Mouse (Mus musculus) liver, embryonic 14.5 days (tissue): ENCODE data around the gene Klhl40. TPM values are rescaled to one million over a fixed set of nuclear protein-coding genes. Genes with fewer than 3 reads are reported as not detected.

Source experiments
- ATAC-seq: fragments of 200-750 bp; cut with Nextera tagmentation; 2 replicates; pipeline ENCODE4 v1.8.0; 2017; ENCODE audit warnings: moderate number of reproducible peaks, mild to moderate bottlenecking, moderate library complexity; ENCODE audit not compliant: insufficient read depth
- DNase-seq, 3 experiments: peaks; one replicate each; pipeline ENCODE4 v3.0.0-alpha.2; 2012 to 2013; ENCODE audit warnings: low read depth in 3 of 3, low spot score in 3 of 3
- H3K27ac ChIP-seq: fragments of 300-500 bp; sonication (generic); 2 replicates; pipeline ENCODE4 v1.5.1; 2014; ENCODE audit warnings: moderate library complexity, mild to moderate bottlenecking, control low read depth, inconsistent platforms
- H3K27me3 ChIP-seq: fragments of 300-500 bp; sonication (generic); 2 replicates; pipeline ENCODE4 v1.6.1; 2014; ENCODE audit warnings: mild to moderate bottlenecking, low read length, moderate library complexity; ENCODE audit not compliant: control insufficient read depth, insufficient read depth
- H3K36me3 ChIP-seq: fragments of 300-500 bp; sonication (generic); replicated peaks from 2 replicates; pipeline ENCODE4 v1.6.1; 2014; ENCODE audit warnings: low read depth; ENCODE audit not compliant: control insufficient read depth, insufficient read depth
- H3K4me1 ChIP-seq, 2 experiments: fragments of 200-500 bp in 1 of 2; fragments of 300-500 bp in 1 of 2; sonication (generic) in 1 of 2; replicated peaks; 2 replicates each; pipeline ENCODE4 v1.6.1; 2012 to 2014; ENCODE audit warnings: antibody characterized with exemption in 1 of 2, inconsistent platforms in 1 of 2, low read length in 1 of 2; ENCODE audit not compliant: control insufficient read depth in 2 of 2, insufficient read depth in 2 of 2
- H3K4me2 ChIP-seq: fragments of 300-500 bp; sonication (generic); 2 replicates; pipeline ENCODE4 v1.6.1; 2014; ENCODE audit warnings: low read depth, mild to moderate bottlenecking, control low read depth, moderate library complexity
- H3K4me3 ChIP-seq, 2 experiments: fragments of 200-500 bp in 1 of 2; fragments of 300-500 bp in 1 of 2; sonication (generic) in 1 of 2; 2 replicates each; pipeline ENCODE4 v1.5.1; 2012 to 2014; ENCODE audit warnings: low read depth in 2 of 2, low read length in 2 of 2, mild to moderate bottlenecking in 2 of 2, control low read depth in 1 of 2, inconsistent platforms in 1 of 2, moderate library complexity in 1 of 2; ENCODE audit not compliant: insufficient read depth in 1 of 2
- H3K9ac ChIP-seq: fragments of 300-500 bp; sonication (generic); replicated peaks from 2 replicates; pipeline ENCODE4 v1.6.1; 2014; ENCODE audit warnings: mild to moderate bottlenecking, control low read depth, moderate library complexity
- H3K9me3 ChIP-seq: fragments of 300-500 bp; sonication (generic); 2 replicates; pipeline ENCODE4 v1.6.1; 2016; ENCODE audit warnings: low read length, mixed read lengths; ENCODE audit not compliant: control insufficient read depth
- CTCF ChIP-seq: IDR thresholded peaks from 2 replicates; pipeline ENCODE4 v1.5.1; 2016; ENCODE audit warnings: antibody characterized with exemption, low read depth, control low read depth
- EP300 ChIP-seq: IDR thresholded peaks from 2 replicates; pipeline ENCODE4 v1.6.1; 2016; ENCODE audit warnings: antibody characterized with exemption, low read depth
- WGBS: fragments of 180-500 bp; shearing (Covaris S2); extraction: QIAGEN DNeasy Blood & Tissue Kit; methylation state at CpG from one replicate; pipeline ENCODE4 v1.1.7; 2014; ENCODE audit not compliant: insufficient replicate concordance; 5-methylcytosine and 5-hydroxymethylcytosine counted together
- polyA plus RNA-seq, 2 experiments: library from polyadenylated mRNA; depleted of rRNA in 1 of 2; stranded (reverse) in 1 of 2; unstranded in 1 of 2; fragments of >200 nt; fragmentation: Nextera tagmentation in 1 of 2; extraction: Ambion mirVana in 1 of 2; gene quantifications; 2 replicates each; pipeline versions ENCODE4 v1.2.1 to v1.2.3; 2012 to 2014

The Klhl40 gene
- polyA plus RNA-seq, 2 experiments, result not detected

DNA sequence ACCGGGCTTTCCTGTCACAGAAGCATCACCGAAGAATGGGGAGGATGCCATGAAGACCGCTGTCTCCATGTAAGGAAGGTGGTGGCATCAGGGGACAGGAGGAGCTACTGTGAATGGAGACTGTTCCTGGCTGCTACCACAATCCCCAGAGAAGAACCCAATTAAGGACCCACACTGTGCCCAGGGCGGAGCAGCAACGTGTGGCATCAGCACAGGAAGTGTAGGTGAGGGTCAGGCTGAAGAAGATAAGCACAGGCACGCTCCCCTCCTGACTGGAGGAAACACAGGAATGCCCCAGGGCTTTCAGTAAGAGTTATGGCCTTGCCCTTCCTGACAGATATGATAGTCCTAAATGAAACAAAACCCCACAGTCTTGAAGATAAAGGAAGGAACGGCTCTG lies 25.3 kb downstream of the Klhl40 start:
- WGBS, result 27% methylated on average over 7 of the region's 7 CpGs
- Histone ChIP-seq H3K4me1 (0 out of 4 replicates have a peak, but pooled peaks cover 0 to 4% of the 10 kb centered on the region in 2 experiments), H3K4me3 (no peak overlapping the region), H3K4me2 (no peak overlapping the region), H3K27ac (no peak overlapping the region), H3K27me3 (no peaks in the 10 kb centered on the region), H3K9ac (no peak overlapping the region), H3K9me3 (no peaks in the 10 kb centered on the region), H3K36me3 (no peaks in the 10 kb centered on the region)
- DNase-seq (no peak), ATAC-seq (no peak)
- TF ChIP-seq EP300 (no peak), CTCF (no peak)

DNA sequence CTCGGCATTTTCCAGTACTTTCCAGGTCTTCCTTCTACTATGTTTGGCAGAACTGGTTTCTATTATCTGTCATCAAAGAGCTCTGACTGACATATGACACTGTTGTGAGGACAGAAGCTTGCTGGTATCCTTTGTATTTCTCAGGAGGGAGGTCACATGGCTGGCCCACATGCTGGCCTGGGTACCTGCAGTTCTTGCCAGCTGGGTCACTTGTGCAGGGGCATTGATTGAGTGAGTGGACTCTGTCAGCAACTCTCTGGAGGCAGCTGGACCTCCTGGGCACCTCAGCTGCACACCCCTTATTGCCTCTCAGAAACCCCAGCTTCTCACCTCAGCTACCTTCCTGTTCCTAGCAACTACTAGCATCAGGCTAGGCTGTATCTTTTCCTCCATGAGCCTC lies 30.1 kb downstream of the Klhl40 start:
- no peaks in the 10 kb centered on the region for H3K36me3 ChIP-seq
- no peak overlapping the region for H3K27ac ChIP-seq
- WGBS, result 59% methylated on average over 1 of the region's 1 CpGs
- no peaks in the 10 kb centered on the region for H3K27me3 ChIP-seq
- no peak for DNase-seq
- H3K9me3 ChIP-seq, result no peaks in the 10 kb centered on the region
- H3K4me1 ChIP-seq, result 0 out of 4 replicates have a peak, but pooled peaks cover 0 to 4% of the 10 kb centered on the region in 2 experiments
- TF ChIP-seq EP300 (no peak), CTCF (no peak)
- ATAC-seq, result no peak
- H3K4me3 ChIP-seq, result no peak overlapping the region
- no peak overlapping the region for H3K9ac ChIP-seq
- no peak overlapping the region for H3K4me2 ChIP-seq

DNA sequence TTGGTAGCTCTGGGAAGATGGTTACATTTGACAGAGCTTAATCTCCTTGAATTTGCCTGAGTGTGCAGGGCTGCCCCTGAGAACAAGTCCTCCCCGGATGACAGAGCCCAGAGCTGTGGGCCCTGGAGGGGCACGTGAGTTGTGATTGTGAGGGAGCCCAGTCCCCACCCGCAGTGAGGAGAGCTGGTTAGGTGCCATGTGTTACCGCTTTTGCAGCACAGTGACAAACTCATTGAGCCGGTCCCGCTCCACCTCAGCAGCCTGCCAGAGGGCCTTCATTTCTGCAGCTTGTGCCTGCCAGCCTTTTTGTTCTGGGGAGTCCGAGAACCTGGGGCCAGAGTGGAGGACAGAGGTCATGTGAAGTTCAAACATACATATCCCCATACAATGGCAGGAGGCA lies 30.5 kb downstream of the Klhl40 start:
- H3K4me1 ChIP-seq, result 0 out of 4 replicates have a peak, but pooled peaks cover 0 to 2% of the 10 kb centered on the region in 2 experiments
- H3K9ac ChIP-seq, result no peak overlapping the region
- H3K9me3 ChIP-seq, result no peaks in the 10 kb centered on the region
- no peaks in the 10 kb centered on the region for H3K27me3 ChIP-seq
- 68% methylated on average over 7 of the region's 7 CpGs for WGBS
- H3K36me3 ChIP-seq, result no peaks in the 10 kb centered on the region
- DNase-seq (no peak), ATAC-seq (no peak)
- no peak overlapping the region for H3K4me2 ChIP-seq
- no peak overlapping the region for H3K4me3 ChIP-seq
- no peak overlapping the region for H3K27ac ChIP-seq
- TF ChIP-seq CTCF (no peak), EP300 (no peak)

DNA sequence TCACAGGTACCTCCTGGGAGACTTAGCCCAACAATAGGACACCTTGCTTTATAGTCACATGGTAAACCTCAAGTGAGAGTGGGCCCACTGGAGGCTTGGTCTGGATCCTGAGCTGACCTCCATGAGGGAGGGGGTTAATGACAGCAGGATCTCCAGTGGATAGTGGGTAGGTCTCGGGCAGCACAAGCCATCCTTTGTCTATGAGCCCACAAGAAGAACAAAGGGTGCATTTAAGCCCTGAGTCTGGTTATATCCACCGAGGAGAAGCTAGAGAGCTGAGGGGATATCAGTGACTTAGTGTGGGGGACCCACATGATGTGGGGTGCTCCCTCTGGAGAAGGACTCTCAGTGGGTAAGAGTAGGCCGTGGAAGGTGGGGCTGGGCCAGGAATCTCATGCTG lies 31.1 kb downstream of the Klhl40 start:
- WGBS, result 56% methylated on average over 3 of the region's 3 CpGs
- Histone ChIP-seq H3K4me1 (no peaks in the 10 kb centered on the region), H3K4me2 (no peak overlapping the region), H3K27me3 (no peaks in the 10 kb centered on the region), H3K9me3 (no peaks in the 10 kb centered on the region), H3K27ac (no peak overlapping the region), H3K4me3 (no peak overlapping the region), H3K36me3 (no peaks in the 10 kb centered on the region), H3K9ac (no peak overlapping the region)
- ATAC-seq, result no peak
- DNase-seq, result no peak
- TF ChIP-seq EP300 (no peak), CTCF (no peak)

DNA sequence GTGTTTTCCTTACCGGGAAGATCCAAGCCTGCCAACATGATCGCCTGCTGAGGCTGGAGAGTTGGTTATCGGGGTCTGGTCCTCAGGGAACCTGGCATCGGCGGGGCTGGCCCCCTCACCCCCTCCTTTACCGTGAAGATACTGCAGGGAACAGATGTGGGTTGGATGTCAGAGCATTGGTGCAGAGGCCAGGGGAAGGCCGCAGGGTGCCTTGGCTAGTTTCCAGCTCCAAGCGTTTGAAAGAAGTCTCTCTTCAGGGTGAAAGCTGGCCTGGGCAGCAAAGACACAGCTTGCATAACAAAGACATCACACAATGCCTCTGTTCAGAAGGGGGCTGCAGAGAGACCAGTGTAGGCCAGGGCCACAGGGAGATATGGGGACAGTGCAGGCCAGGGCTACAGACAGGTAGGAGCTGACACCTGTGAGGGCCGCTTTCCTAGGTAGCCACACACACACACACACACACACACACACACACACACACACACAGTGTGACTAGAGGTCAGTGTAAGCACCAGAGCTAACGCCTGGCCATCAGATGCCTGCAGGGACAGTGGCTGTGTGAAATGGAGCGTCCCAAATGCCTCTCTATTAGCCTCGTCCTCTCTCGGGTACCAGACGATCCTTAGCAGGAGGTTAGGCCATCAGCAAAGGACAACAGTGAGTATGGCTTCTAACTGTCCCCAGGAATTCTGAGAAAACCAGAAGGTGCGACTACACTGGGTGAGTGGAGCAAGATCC lies 32.8 kb downstream of the Klhl40 start:
- no peak overlapping the region for H3K4me2 ChIP-seq

More for the DNA sequence above, 32.8 kb downstream of the Klhl40 start:
- no peak overlapping the region for H3K4me3 ChIP-seq
- H3K27ac ChIP-seq, result no peak overlapping the region
- no peak overlapping the region for H3K9ac ChIP-seq
- ATAC-seq, result no peak
- 51% methylated on average over 15 of the region's 15 CpGs for WGBS
- H3K27me3 ChIP-seq, result no peaks in the 10 kb centered on the region
- no peak for TF ChIP-seq CTCF
- TF ChIP-seq EP300, result no peak
- no peaks in the 10 kb centered on the region for H3K9me3 ChIP-seq
- no peaks in the 10 kb centered on the region for H3K36me3 ChIP-seq
- no peak for DNase-seq
- no peaks in the 10 kb centered on the region for H3K4me1 ChIP-seq
